Mouse (Mus musculus) kidney, embryonic 15.5 days (tissue): ENCODE results near the gene Ovol3. TPM values are rescaled to one million over a fixed set of nuclear protein-coding genes. Genes with fewer than 3 reads are reported as not detected.
"Not testable (repeated sequence)": the region's sequence is repeated elsewhere in the genome, so short reads cannot be mapped to it uniquely, and the experiment has no call there.

Source experiments
- ATAC-seq: fragments of 200-750 bp; cut with Nextera tagmentation; replicated peaks from 2 replicates; pipeline ENCODE4 v1.8.0; 2017; ENCODE audit warnings: moderate TSS enrichment; ENCODE audit not compliant: low FRiP score
- H3K27ac ChIP-seq: fragments of 300-500 bp; sonication (generic); 2 replicates; pipeline ENCODE4 v1.5.1; 2015; ENCODE audit warnings: mild to moderate bottlenecking, inconsistent platforms
- H3K27me3 ChIP-seq: fragments of 300-500 bp; sonication (generic); 2 replicates; pipeline ENCODE4 v1.6.1; 2015; ENCODE audit warnings: inconsistent platforms
- H3K36me3 ChIP-seq: fragments of 300-500 bp; sonication (generic); 2 replicates; pipeline ENCODE4 v1.6.1; 2015; ENCODE audit warnings: inconsistent platforms
- H3K4me1 ChIP-seq: fragments of 300-500 bp; sonication (generic); 2 replicates; pipeline ENCODE4 v1.6.1; 2015; ENCODE audit warnings: inconsistent platforms
- H3K4me2 ChIP-seq: fragments of 300-500 bp; sonication (generic); 2 replicates; pipeline ENCODE4 v1.6.1; 2015; ENCODE audit warnings: moderate library complexity, mild to moderate bottlenecking, inconsistent platforms
- H3K4me3 ChIP-seq: fragments of 300-500 bp; sonication (generic); replicated peaks from 2 replicates; pipeline ENCODE4 v1.5.1; 2015; ENCODE audit warnings: mild to moderate bottlenecking, inconsistent platforms
- H3K9ac ChIP-seq: fragments of 300-500 bp; sonication (generic); 2 replicates; pipeline ENCODE4 v1.6.1; 2015; ENCODE audit warnings: mild to moderate bottlenecking, inconsistent platforms
- H3K9me3 ChIP-seq: fragments of 300-500 bp; sonication (generic); replicated peaks from 2 replicates; pipeline ENCODE4 v1.6.1; 2016; ENCODE audit warnings: inconsistent platforms
- WGBS: fragments of 180-500 bp; shearing (Covaris S2); methylation state at CpG from one replicate; pipeline ENCODE4 v1.1.7; 2015; ENCODE audit warnings: mixed read lengths; 5-methylcytosine and 5-hydroxymethylcytosine counted together
- polyA plus RNA-seq: library from polyadenylated mRNA; unstranded; fragments of >200 nt; fragmentation: Nextera tagmentation; extraction: Ambion mirVana; gene quantifications from 2 replicates; pipeline ENCODE4 v1.2.1, GENCODE M21; 2015

Ovol3 gene
- polyA plus RNA-seq, 1 experiment from 2014 or later: not detected

GRCm38 (mm10) chr7:30221433-30221832, 14.1 kb downstream of the Ovol3 start:
- 87% methylated on average over 3 of the region's 3 CpGs for WGBS
- H3K4me3 ChIP-seq: no peak overlapping the region
- no peak for ATAC-seq

GRCm38 (mm10) chr7:30220008-30220356, 15.5 kb downstream of the Ovol3 start:
- Histone ChIP-seq H3K9me3 (no peaks in the 10 kb centered on the region), H3K4me2 (peak overlapping the region; percentile 86), H3K27me3 (no peaks in the 10 kb centered on the region), H3K4me1 (peaks cover 18% of the 10 kb centered on the region), H3K27ac (peak overlapping the region; percentile 73), H3K9ac (peak overlapping the region; percentile 55), H3K36me3 (peaks cover 24% of the 10 kb centered on the region), H3K4me3 (peak overlapping the region; percentile 51)
- WGBS: 14% methylated on average over 11 of the region's 11 CpGs
- ATAC-seq: no peak

More at GRCm38 (mm10) chr7:30221433-30221832, 14.1 kb downstream of the Ovol3 start:
- H3K4me1 ChIP-seq: peaks cover 17% of the 10 kb centered on the region
- no peak overlapping the region for H3K9ac ChIP-seq
- H3K27ac ChIP-seq: no peak overlapping the region
- H3K9me3 ChIP-seq: no peaks in the 10 kb centered on the region
- H3K36me3 ChIP-seq: peaks cover 38% of the 10 kb centered on the region
- no peak overlapping the region for H3K4me2 ChIP-seq
- H3K27me3 ChIP-seq: no peaks in the 10 kb centered on the region

- Histone ChIP-seq H3K36me3 (peaks cover 19% of the 10 kb centered on the region), H3K4me1 (peaks cover 18% of the 10 kb centered on the region), H3K4me3 (peak overlapping the region; percentile 51), H3K4me2 (peak overlapping the region; percentile 86), H3K27ac (peak overlapping the region; percentile 86), H3K27me3 (no peaks in the 10 kb centered on the region), H3K9ac (peak overlapping the region; percentile 55), H3K9me3 (no peaks in the 10 kb centered on the region)
- 2% methylated on average over 16 of the region's 16 CpGs for WGBS
- peak; percentile 78 for ATAC-seq
Observed at GRCm38 (mm10) chr7:30219293-30220007, 16.1 kb downstream of the Ovol3 start.

GRCm38 (mm10) chr7:30217277-30217676, 18.2 kb downstream of the Ovol3 start:
- no peaks in the 10 kb centered on the region for H3K9me3 ChIP-seq
- ATAC-seq: no peak
- peaks cover 18% of the 10 kb centered on the region for H3K4me1 ChIP-seq
- H3K9ac ChIP-seq: no peak overlapping the region
- H3K27ac ChIP-seq: no peak overlapping the region
- no peaks in the 10 kb centered on the region for H3K27me3 ChIP-seq
- WGBS: 69% methylated on average over 2 of the region's 2 CpGs
- H3K4me2 ChIP-seq: no peak overlapping the region
- H3K36me3 ChIP-seq: no peaks in the 10 kb centered on the region
- H3K4me3 ChIP-seq: no peak overlapping the region

- peak; percentile 37; the same call in 1 of the 2 replicates for ATAC-seq
- 2% methylated on average over 16 of the region's 16 CpGs for WGBS
Observed at GRCm38 (mm10) chr7:30216723-30217151, 18.8 kb downstream of the Ovol3 start.

GRCm38 (mm10) chr7:30215875-30216274, 19.6 kb downstream of the Ovol3 start:
- WGBS: 86% methylated on average over 3 of the region's 3 CpGs
- no peaks in the 10 kb centered on the region for H3K9me3 ChIP-seq
- H3K27me3 ChIP-seq: no peaks in the 10 kb centered on the region
- no peak overlapping the region for H3K4me3 ChIP-seq
- H3K27ac ChIP-seq: no peak overlapping the region
- no peak overlapping the region for H3K9ac ChIP-seq
- no peak overlapping the region for H3K4me2 ChIP-seq
- ATAC-seq: no peak
- no peaks in the 10 kb centered on the region for H3K36me3 ChIP-seq
- peaks cover 18% of the 10 kb centered on the region for H3K4me1 ChIP-seq

More at GRCm38 (mm10) chr7:30216723-30217151, 18.8 kb downstream of the Ovol3 start:
- Histone ChIP-seq H3K4me1 (peaks cover 18% of the 10 kb centered on the region), H3K4me2 (peak overlapping the region; percentile 52), H3K27ac (no peak overlapping the region), H3K36me3 (no peaks in the 10 kb centered on the region), H3K9ac (no peak overlapping the region), H3K9me3 (no peaks in the 10 kb centered on the region), H3K27me3 (no peaks in the 10 kb centered on the region), H3K4me3 (peak overlapping the region; percentile 24)

- no peak for ATAC-seq
Observed at GRCm38 (mm10) chr7:30213881-30214280, 21.6 kb downstream of the Ovol3 start.

GRCm38 (mm10) chr7:30211025-30211424, 24.5 kb downstream of the Ovol3 start:
- Histone ChIP-seq H3K36me3 (no peaks in the 10 kb centered on the region), H3K4me1 (no peaks in the 10 kb centered on the region), H3K27me3 (no peaks in the 10 kb centered on the region), H3K9me3 (no peaks in the 10 kb centered on the region), H3K27ac (no peak overlapping the region), H3K9ac (no peak overlapping the region), H3K4me2 (no peak overlapping the region), H3K4me3 (no peak overlapping the region)
- WGBS: 21% methylated on average over 4 of the region's 4 CpGs
- no peak for ATAC-seq

More at GRCm38 (mm10) chr7:30213881-30214280, 21.6 kb downstream of the Ovol3 start:
- Histone ChIP-seq H3K9me3 (no peaks in the 10 kb centered on the region), H3K4me3 (no peak overlapping the region), H3K27ac (no peak overlapping the region), H3K27me3 (no peaks in the 10 kb centered on the region), H3K36me3 (no peaks in the 10 kb centered on the region), H3K9ac (no peak overlapping the region), H3K4me1 (peaks cover 8% of the 10 kb centered on the region), H3K4me2 (no peak overlapping the region)
- 90% methylated on average over 3 of the region's 3 CpGs for WGBS

- H3K36me3 ChIP-seq, ATAC-seq, H3K4me1 ChIP-seq, H3K27ac ChIP-seq, H3K9me3 ChIP-seq, H3K27me3 ChIP-seq, H3K4me2 ChIP-seq, H3K4me3 ChIP-seq, H3K9ac ChIP-seq: not testable (repeated sequence)
- 59% methylated on average over 5 of the region's 5 CpGs for WGBS
Observed at GRCm38 (mm10) chr7:30206364-30206763, 29.2 kb downstream of the Ovol3 start.

- Histone ChIP-seq H3K4me1 (no peaks in the 10 kb centered on the region), H3K36me3 (no peaks in the 10 kb centered on the region), H3K4me3 (no peak overlapping the region), H3K4me2 (no peak overlapping the region), H3K9ac (no peak overlapping the region), H3K9me3 (no peaks in the 10 kb centered on the region), H3K27ac (no peak overlapping the region), H3K27me3 (no peaks in the 10 kb centered on the region)
- 1% methylated on average over 2 of the region's 2 CpGs for WGBS
- no peak for ATAC-seq
Observed at GRCm38 (mm10) chr7:30205383-30205782, 30.1 kb downstream of the Ovol3 start.

- Histone ChIP-seq H3K4me2 (no peak overlapping the region), H3K4me1 (peaks cover 4% of the 10 kb centered on the region; the same call in 1 of the 2 replicates), H3K9me3 (no peaks in the 10 kb centered on the region), H3K4me3 (no peak overlapping the region), H3K27me3 (no peaks in the 10 kb centered on the region), H3K9ac (no peak overlapping the region), H3K36me3 (no peaks in the 10 kb centered on the region), H3K27ac (no peak overlapping the region)
- no peak for ATAC-seq
- WGBS: 48% methylated on average over 8 of the region's 8 CpGs
Observed at GRCm38 (mm10) chr7:30204380-30204779, 31.1 kb downstream of the Ovol3 start.

GRCm38 (mm10) chr7:30202895-30203690, 32.4 kb downstream of the Ovol3 start:
- WGBS: 77% methylated on average over 11 of the region's 11 CpGs
- peaks cover 14% of the 10 kb centered on the region for H3K4me1 ChIP-seq
- no peak for ATAC-seq

More at GRCm38 (mm10) chr7:30202895-30203690, 32.4 kb downstream of the Ovol3 start:
- H3K36me3 ChIP-seq: no peaks in the 10 kb centered on the region
- no peak overlapping the region for H3K9ac ChIP-seq
- no peaks in the 10 kb centered on the region for H3K27me3 ChIP-seq
- no peak overlapping the region for H3K27ac ChIP-seq
- H3K9me3 ChIP-seq: no peaks in the 10 kb centered on the region
- no peak overlapping the region for H3K4me3 ChIP-seq
- no peak overlapping the region for H3K4me2 ChIP-seq
